Mouse (Mus musculus) heart, adult 2 months (tissue): ENCODE measurements around the gene Gm5580.
A peak's percentile ranks its signal among the peaks of the same experiment; 100 is the strongest.

ENCODE experiments used
- CTCF ChIP-seq: fragments of 200-600 bp; IDR thresholded peaks from 2 replicates; pipeline ENCODE4 v1.8.1; 2022; ENCODE audit warnings: antibody characterized with exemption, mild to moderate bottlenecking, moderate library complexity
- EP300 ChIP-seq: fragments of 200-500 bp; IDR thresholded peaks from 2 replicates; pipeline ENCODE4 v1.6.1; 2011; ENCODE audit warnings: low read depth, low read length, control low read depth; ENCODE audit not compliant: insufficient read depth

DNA sequence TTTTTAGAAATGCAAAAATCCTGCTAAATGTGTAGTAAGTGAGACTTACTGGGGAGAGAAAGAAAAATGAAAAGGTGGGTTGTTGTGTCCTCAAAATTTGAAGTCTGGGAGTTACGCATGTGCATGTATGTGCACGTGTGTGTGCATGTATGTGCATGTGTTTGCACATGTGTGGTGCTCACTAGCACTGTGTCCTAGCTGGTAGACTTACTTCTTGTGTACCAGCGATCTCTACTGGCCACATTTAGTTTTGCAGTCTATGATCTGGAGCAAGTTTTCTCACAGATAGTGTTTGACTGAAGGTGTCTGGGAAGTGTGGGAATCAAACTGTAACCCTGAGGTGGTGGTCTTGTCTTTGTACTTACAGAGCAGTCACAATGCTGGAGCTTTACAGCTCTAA, 18.9 kb downstream of the Gm5580 start:
- no peak for TF ChIP-seq EP300
- TF ChIP-seq CTCF: peak; percentile 77
